Mouse (Mus musculus) heart, embryonic 11.5 days (tissue): ENCODE measurements around the gene Ttc36. TPM values are rescaled to one million over a fixed set of nuclear protein-coding genes. Genes with fewer than 3 reads are reported as not detected.

Experiments used
- ATAC-seq: fragments of 200-750 bp; cut with Nextera tagmentation; replicated peaks from 2 replicates; pipeline ENCODE4 v1.8.0; 2017; ENCODE audit warnings: moderate library complexity; ENCODE audit not compliant: insufficient number of reproducible peaks, low FRiP score, low TSS enrichment
- H3K27ac ChIP-seq: fragments of 300-500 bp; sonication (generic); 2 replicates; pipeline ENCODE4 v1.5.1; 2014; ENCODE audit warnings: mild to moderate bottlenecking, low read depth, low read length
- H3K27me3 ChIP-seq: fragments of 300-500 bp; sonication (generic); 2 replicates; pipeline ENCODE4 v1.6.1; 2014; ENCODE audit warnings: mild to moderate bottlenecking, low read length, mixed read lengths; ENCODE audit not compliant: control insufficient read depth, insufficient read depth
- H3K36me3 ChIP-seq: fragments of 300-500 bp; sonication (generic); 2 replicates; pipeline ENCODE4 v1.6.1; 2014; ENCODE audit warnings: mild to moderate bottlenecking, low read length, moderate library complexity, mixed read lengths; ENCODE audit not compliant: control insufficient read depth, insufficient read depth
- H3K4me1 ChIP-seq: fragments of 300-500 bp; sonication (generic); 2 replicates; pipeline ENCODE4 v1.6.1; 2014; ENCODE audit warnings: low read length; ENCODE audit not compliant: control insufficient read depth, insufficient read depth
- H3K4me2 ChIP-seq: fragments of 300-500 bp; sonication (generic); 2 replicates; pipeline ENCODE4 v1.6.1; 2014; ENCODE audit warnings: mild to moderate bottlenecking, moderate library complexity
- H3K4me3 ChIP-seq: fragments of 300-500 bp; sonication (generic); 2 replicates; pipeline ENCODE4 v1.5.1; 2014; ENCODE audit warnings: low read depth, low read length
- H3K9ac ChIP-seq: fragments of 300-500 bp; sonication (generic); 2 replicates; pipeline ENCODE4 v1.6.1; 2014; ENCODE audit warnings: mild to moderate bottlenecking, low read depth, low read length, moderate library complexity
- H3K9me3 ChIP-seq: fragments of 300-500 bp; sonication (generic); replicated peaks from 2 replicates; pipeline ENCODE4 v1.6.1; 2016; ENCODE audit warnings: low read length; ENCODE audit not compliant: control insufficient read depth
- WGBS: fragments of 180-500 bp; shearing (Covaris S2); extraction: QIAGEN DNeasy Blood & Tissue Kit; methylation state at CpG from one replicate; pipeline ENCODE4 v1.1.7; 2014; ENCODE audit not compliant: insufficient replicate concordance; 5-methylcytosine and 5-hydroxymethylcytosine counted together
- polyA plus RNA-seq: library from polyadenylated mRNA; unstranded; fragments of >200 nt; fragmentation: Nextera tagmentation; extraction: Ambion mirVana; gene quantifications from 2 replicates; pipeline ENCODE4 v1.2.1, GENCODE M21; 2014

The Ttc36 gene
- polyA plus RNA-seq: 0.24 TPM in 1 of 2 replicates, not detected in the other

DNA sequence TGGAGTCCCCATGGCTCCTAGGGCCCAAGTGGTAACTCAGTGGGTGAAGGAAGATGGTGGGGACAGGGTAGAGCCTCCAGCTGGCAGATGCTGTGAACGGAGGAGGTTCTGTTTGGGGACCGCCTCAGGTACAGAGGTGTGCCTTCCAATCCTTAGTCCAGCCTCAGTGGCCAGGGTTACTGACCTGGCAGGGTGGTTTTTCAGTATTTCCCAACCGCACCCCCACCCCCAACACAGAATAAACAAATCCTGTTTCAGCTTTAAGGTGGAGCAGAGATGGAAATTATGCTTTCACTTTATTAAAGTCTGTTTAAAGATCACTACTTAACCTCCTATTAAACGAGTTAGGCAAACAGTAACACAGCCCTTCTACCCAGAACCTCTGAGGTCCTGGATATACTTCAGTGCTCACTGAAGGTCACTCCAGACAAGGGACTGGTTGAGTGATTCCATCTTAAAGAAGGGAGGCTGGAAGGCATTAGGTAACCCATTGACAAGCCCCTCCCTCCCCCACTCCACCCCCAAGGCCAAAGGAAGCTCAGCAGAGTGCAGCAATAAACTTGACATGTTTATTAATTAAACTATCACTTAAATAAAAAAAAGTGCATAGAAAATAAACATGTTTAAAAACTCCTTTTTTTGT, at the start of gene Ttc36:
Ttc36 (minus strand) TSS at position 265 of the 643 bp plus-strand sequence.
- no peak within 1 kb of the TSS for H3K27ac ChIP-seq
- WGBS: 63% methylated on average over 4 of the region's 4 CpGs
- peaks cover 25% of the 10 kb centered on the region for H3K27me3 ChIP-seq
- no peak within 1 kb of the TSS for H3K4me2 ChIP-seq
- peaks cover 5% of the 10 kb centered on the region for H3K4me1 ChIP-seq
- no peak for ATAC-seq
- H3K9me3 ChIP-seq: no peaks in the 10 kb centered on the region
- H3K36me3 ChIP-seq: peaks cover 10% of the 10 kb centered on the region
- H3K9ac ChIP-seq: no peak within 1 kb of the TSS
- H3K4me3 ChIP-seq: no peak within 1 kb of the TSS

DNA sequence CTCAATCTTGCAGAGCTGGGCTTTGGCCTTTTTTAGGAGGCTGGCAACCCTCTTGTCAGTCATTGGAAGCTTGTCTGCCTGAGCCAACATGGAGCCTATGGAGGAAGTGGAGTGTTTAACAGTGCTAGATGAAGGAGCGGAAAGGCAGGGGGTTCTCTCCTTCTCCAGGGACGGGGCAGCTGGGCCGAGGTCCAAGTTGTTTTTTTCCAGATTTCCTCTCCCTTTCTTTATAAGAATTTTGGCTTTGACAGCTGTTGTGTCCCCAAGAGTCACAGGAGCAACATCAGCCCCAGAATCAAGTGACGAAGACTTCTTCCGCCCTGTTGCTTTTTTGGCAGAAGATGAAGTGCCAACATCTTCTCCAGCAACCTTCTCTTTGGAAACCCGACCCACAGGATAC, 44.6 kb upstream of the Ttc36 start:
- no peak for ATAC-seq
- WGBS: 82% methylated on average over 6 of the region's 6 CpGs
- no peak overlapping the region for H3K27ac ChIP-seq

DNA sequence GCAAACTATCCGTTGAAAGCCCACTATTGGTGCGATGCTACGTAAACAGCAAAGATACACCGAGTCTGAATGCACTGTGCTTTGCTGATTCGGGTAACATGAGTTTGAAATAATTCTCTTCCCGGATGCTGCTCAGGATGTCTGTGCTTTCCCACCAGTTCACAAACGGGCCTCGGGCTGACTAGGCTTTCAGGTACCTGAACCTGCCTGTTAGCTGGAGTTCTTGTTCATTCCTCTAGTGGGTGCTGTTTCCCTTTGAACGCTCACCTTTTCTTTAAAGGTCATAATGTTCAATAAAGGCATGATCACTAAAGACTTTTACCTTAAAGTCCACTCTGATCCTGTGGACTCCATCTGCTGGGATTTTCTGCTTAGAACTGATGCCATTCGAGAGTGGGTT, 38.4 kb upstream of the Ttc36 start:
- H3K27ac ChIP-seq: no peak overlapping the region
- no peaks in the 10 kb centered on the region for H3K4me1 ChIP-seq
- no peak overlapping the region for H3K4me2 ChIP-seq
- H3K4me3 ChIP-seq: no peak overlapping the region
- no peaks in the 10 kb centered on the region for H3K27me3 ChIP-seq
- no peaks in the 10 kb centered on the region for H3K9me3 ChIP-seq
- no peak for ATAC-seq
- no peak overlapping the region for H3K9ac ChIP-seq
- peaks cover 45% of the 10 kb centered on the region for H3K36me3 ChIP-seq
- 83% methylated on average over 10 of the region's 10 CpGs for WGBS

More for the DNA sequence above, 44.6 kb upstream of the Ttc36 start:
- H3K9me3 ChIP-seq: no peaks in the 10 kb centered on the region
- no peak overlapping the region for H3K4me2 ChIP-seq
- no peak overlapping the region for H3K9ac ChIP-seq
- H3K27me3 ChIP-seq: no peaks in the 10 kb centered on the region
- H3K36me3 ChIP-seq: peaks cover 46% of the 10 kb centered on the region
- no peak overlapping the region for H3K4me3 ChIP-seq
- H3K4me1 ChIP-seq: no peaks in the 10 kb centered on the region

- H3K4me2 ChIP-seq: no peak overlapping the region
- no peak overlapping the region for H3K4me3 ChIP-seq
- WGBS: 57% methylated on average over 7 of the region's 7 CpGs
- no peak for ATAC-seq
- no peak overlapping the region for H3K27ac ChIP-seq
- no peaks in the 10 kb centered on the region for H3K27me3 ChIP-seq
- no peaks in the 10 kb centered on the region for H3K9me3 ChIP-seq
- H3K9ac ChIP-seq: no peak overlapping the region
- H3K36me3 ChIP-seq: peaks cover 45% of the 10 kb centered on the region
- H3K4me1 ChIP-seq: no peaks in the 10 kb centered on the region
Observed at GRCm38 (mm10) chr9:44836439-44836838, 33.6 kb upstream of the Ttc36 start.

DNA sequence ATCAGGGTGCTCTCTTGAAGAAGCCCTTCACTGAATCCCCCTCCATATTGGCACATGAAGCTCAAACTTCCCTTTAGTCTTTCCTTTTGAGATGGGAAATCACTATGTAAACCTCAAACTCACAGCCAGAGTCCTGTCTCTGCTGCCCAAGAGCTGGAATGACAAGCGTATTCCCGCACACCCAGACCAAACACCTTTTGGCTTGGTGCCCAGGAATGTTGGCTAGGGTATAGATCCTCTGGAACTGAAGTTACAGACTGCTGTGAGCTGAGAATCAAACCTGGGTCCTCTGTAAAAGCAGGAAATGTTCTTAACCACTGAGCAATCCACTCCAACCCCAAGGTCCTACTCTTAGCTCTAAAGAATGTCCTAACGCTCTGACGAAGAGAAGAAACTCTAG, 29.5 kb upstream of the Ttc36 start:
- no peak overlapping the region for H3K27ac ChIP-seq
- ATAC-seq: no peak
- H3K27me3 ChIP-seq: no peaks in the 10 kb centered on the region
- H3K36me3 ChIP-seq: peaks cover 47% of the 10 kb centered on the region
- H3K9me3 ChIP-seq: no peaks in the 10 kb centered on the region
- no peak overlapping the region for H3K4me3 ChIP-seq
- H3K9ac ChIP-seq: no peak overlapping the region
- H3K4me2 ChIP-seq: no peak overlapping the region
- 84% methylated on average over 4 of the region's 4 CpGs for WGBS
- no peaks in the 10 kb centered on the region for H3K4me1 ChIP-seq

DNA sequence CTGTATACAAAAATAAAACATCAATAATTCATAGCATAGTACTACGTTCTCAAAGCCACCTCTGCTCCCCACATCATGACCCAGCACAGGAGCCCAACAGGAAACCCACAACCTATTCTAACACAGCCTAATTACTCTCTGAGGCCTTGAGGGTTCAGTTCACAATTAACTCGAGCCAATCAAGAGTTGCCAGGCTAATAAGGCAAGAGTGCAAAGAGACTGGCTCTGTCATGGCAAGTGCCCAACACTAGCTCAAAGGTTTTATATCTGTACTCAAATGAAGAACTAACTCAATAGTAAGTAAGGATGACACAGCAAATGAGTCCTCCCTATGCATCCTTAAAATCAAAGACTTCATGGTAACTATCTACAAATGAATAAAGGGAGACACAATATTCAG, 27.6 kb upstream of the Ttc36 start:
- ATAC-seq: no peak
- WGBS: 88% methylated on average over 2 of the region's 2 CpGs
- Histone ChIP-seq H3K36me3 (peaks cover 51% of the 10 kb centered on the region), H3K4me3 (no peak overlapping the region), H3K27me3 (no peaks in the 10 kb centered on the region), H3K9me3 (no peaks in the 10 kb centered on the region), H3K27ac (no peak overlapping the region), H3K4me2 (no peak overlapping the region), H3K9ac (no peak overlapping the region), H3K4me1 (no peaks in the 10 kb centered on the region)

- WGBS: 92% methylated on average over 11 of the region's 11 CpGs
- H3K9ac ChIP-seq: no peak overlapping the region
- no peak for ATAC-seq
- no peak overlapping the region for H3K4me3 ChIP-seq
- no peaks in the 10 kb centered on the region for H3K9me3 ChIP-seq
- H3K4me2 ChIP-seq: no peak overlapping the region
- no peak overlapping the region for H3K27ac ChIP-seq
- H3K36me3 ChIP-seq: peaks cover 54% of the 10 kb centered on the region
- H3K27me3 ChIP-seq: no peaks in the 10 kb centered on the region
- H3K4me1 ChIP-seq: no peaks in the 10 kb centered on the region
Observed at GRCm38 (mm10) chr9:44828944-44829343, 26.1 kb upstream of the Ttc36 start.

GRCm38 (mm10) chr9:44826660-44827059, 23.8 kb upstream of the Ttc36 start:
- no peak overlapping the region for H3K9ac ChIP-seq
- H3K4me3 ChIP-seq: no peak overlapping the region
- H3K27ac ChIP-seq: no peak overlapping the region
- WGBS: 83% methylated on average over 7 of the region's 7 CpGs
- H3K9me3 ChIP-seq: no peaks in the 10 kb centered on the region
- H3K27me3 ChIP-seq: no peaks in the 10 kb centered on the region
- H3K4me2 ChIP-seq: no peak overlapping the region
- H3K36me3 ChIP-seq: peaks cover 60% of the 10 kb centered on the region
- H3K4me1 ChIP-seq: no peaks in the 10 kb centered on the region
- no peak for ATAC-seq
